8 mouse cellular contexts compared by ENCODE assay signal in genomic region chr19:41482190-41482908, GRCm38 (mm10). TPM values are rescaled to one million over a fixed set of nuclear protein-coding genes. Genes with fewer than 3 reads are reported as not detected.
DNase-seq lines count a peak whose midpoint lies in the region; ATAC-seq lines count a peak whose summit lies in the region.

TSS of gene Lcor (plus strand) at chr19:41482637.

- H3K4me3 ChIP-seq in megakaryocyte, embryonic 14.5 days (replicated peaks) = peak within 1 kb of the TSS; percentile 98

- H3K27me3 ChIP-seq in megakaryocyte, embryonic 14.5 days (replicated peaks) = no peaks in the 10 kb centered on the region

- H3K36me3 ChIP-seq in megakaryocyte, embryonic 14.5 days (replicated peaks; ENCODE audit: low read length) = peaks cover 11% of the 10 kb centered on the region

- peak; percentile 76 to 79 for DNase-seq in gastrocnemius, adult 8-10 months (ENCODE audit: low spot score in 2 of 2)
- peak; percentile 91 for DNase-seq in induced T-regulatory cell, adult 2 months (ENCODE audit: low read depth)
- DNase-seq in left cerebral cortex, adult 9 months (ENCODE audit: low spot score in 2 of 2) = peak; percentile 61 to 74
- DNase-seq in right cerebral cortex, postnatal 10 days (ENCODE audit: low spot score in 2 of 2) = peak; percentile 86
- peak; percentile 81 for DNase-seq in urinary bladder, postnatal 14 days (ENCODE audit: low spot score)

- peak; percentile 70 for ATAC-seq in activated CD4-positive, CD25-positive, alpha-beta regulatory T cell, adult 4 months
- ATAC-seq in common myeloid progenitor, adult 5-6 weeks (replicated peaks; ENCODE audit: low read depth, poor library complexity, severe bottlenecking) = peak; percentile 70

- H3K4me1 ChIP-seq in megakaryocyte, embryonic 14.5 days = peaks cover 62% of the 10 kb centered on the region

- no peaks in the 10 kb centered on the region for H3K9me3 ChIP-seq in megakaryocyte, embryonic 14.5 days

RNA-seq across cellular contexts. Expression of gene Lcor, which starts in this region (rescaled TPM):
- polyA plus RNA-seq in activated CD4-positive, CD25-positive, alpha-beta regulatory T cell, adult 4 months (2017; shearing (Covaris generic)) = 10 to 100 TPM; 13.2 to 15.6 TPM
- 17.8 and 21.1 TPM in 2 replicates for total RNA-seq in common myeloid progenitor, adult 5-6 weeks (2017)
- 10 to 100 TPM; 12.4 to 15.4 (median 13.2) TPM for total RNA-seq in gastrocnemius, adult 8-10 months (2022)
- polyA plus RNA-seq in megakaryocyte, embryonic 14.5 days (2012; ENCODE audit: insufficient read depth, low replicate concordance) = 0.19 TPM in 1 of 2 replicates, not detected in the other

Comparison
In these comparisons a context has a peak if more than half of its experiments do, and no peak if none do; other contexts are left out.
1. Peak in every context shown above with its lines: DNase-seq, ATAC-seq and H3K4me3 ChIP-seq.
2. RNA of gene Lcor (polyA plus RNA-seq): 13.2 to 15.6 TPM in activated CD4-positive, CD25-positive, alpha-beta regulatory T cell, adult 4 months; 0.19 TPM in megakaryocyte, embryonic 14.5 days; every median in the first group is over 10 times any median in the second.